Mouse (Mus musculus): ENCODE measurements at regions not wholly inside any gene's neighbourhood (a gene's known extent, or its start where the extent isn't known, plus 50 kb on each side); places are given as distances from the start of the nearest gene placed in this dataset.

GRCm38 (mm10) chr10:37377258-37378001 is 238.7 kb upstream of the Marcks start:
- in situ Hi-C loops (cut with MboI; ENCODE audit: low pct_ligation_motif_present, low pct_unique_long_range_greater_than_20kb, low sequenced_read_pairs) (no loop called here), dilution Hi-C loops (cut with MboI; ENCODE audit: extremely low pct_ligation_motif_present, extremely low pct_unique_long_range_greater_than_20kb, low sequenced_read_pairs) (no loop called here)
- Histone ChIP-seq H3K9me3 (replicated peaks; ENCODE audit: low read length) (no peaks in the 10 kb centered on the region), H3K27ac (ENCODE audit: insufficient read depth, low read depth) (no peak overlapping the region), H3K27me3 (replicated peaks) (no peaks in the 10 kb centered on the region), H3K36me3 (replicated peaks in 1 of 2; ENCODE audit: control insufficient read depth in 1 of 2, insufficient read depth in 1 of 2, low read length in 1 of 2) (no peaks in the 10 kb centered on the region), H3K4me3 (replicated peaks in 1 of 3; ENCODE audit: low read depth in 2 of 3, low read length in 2 of 3, poor library complexity in 1 of 3) (no peak overlapping the region), H3K9ac (ENCODE audit: insufficient read depth, low read depth) (no peak overlapping the region), H3K4me1 (ENCODE audit: control insufficient read depth in 1 of 2, insufficient read depth in 2 of 2) (no peaks in the 10 kb centered on the region), H3K4me2 (ENCODE audit: insufficient read depth, low read depth, poor library complexity, severe bottlenecking) (no peak overlapping the region), H3K79me2 (replicated peaks; ENCODE audit: control insufficient read depth, extremely low read depth, insufficient read depth, poor library complexity, severe bottlenecking) (no peaks in the 10 kb centered on the region)
- no peak for DNase-seq (ENCODE audit: extremely low read depth)
- no peak for TF ChIP-seq PAX5 (IDR thresholded peaks at IDR 0.05; ENCODE audit: low read length)
- no peak for TF ChIP-seq IRF4 (IDR thresholded peaks at IDR 0.05; ENCODE audit: low read depth, low read length)
- TF ChIP-seq CHD1 (IDR thresholded peaks at IDR 0.05; ENCODE audit: low read depth, low read length): no peak
- no peak for TF ChIP-seq USF2 (conservative IDR thresholded peaks at IDR 0.05; ENCODE audit: low read depth, low read length)
- TF ChIP-seq CTCF (conservative IDR thresholded peaks at IDR 0.05 in 1 of 2, IDR thresholded peaks at IDR 0.05 in 1 of 2; ENCODE audit: low read depth in 2 of 2, low read length in 2 of 2): no peak
- no peak for TF ChIP-seq ZC3H11A (IDR thresholded peaks at IDR 0.05; ENCODE audit: low read depth, low read length)

- in situ Hi-C loops (cut with MboI; ENCODE audit: low pct_ligation_motif_present, low pct_unique_long_range_greater_than_20kb, low sequenced_read_pairs): no loop called here
- no peak for TF ChIP-seq GABPA (IDR thresholded peaks at IDR 0.05; ENCODE audit: insufficient replicate concordance, low read depth, low read length)
- TF ChIP-seq CHD2 (IDR thresholded peaks at IDR 0.05; ENCODE audit: low read length): no peak
- no peak for TF ChIP-seq MAX (IDR thresholded peaks at IDR 0.05; ENCODE audit: low read length)
- TF ChIP-seq BHLHE40 (IDR thresholded peaks at IDR 0.05; ENCODE audit: low read depth, low read length): no peak
- no peak for TF ChIP-seq JUND (conservative IDR thresholded peaks at IDR 0.05; ENCODE audit: low read depth, low read length)
- TF ChIP-seq ZC3H11A (IDR thresholded peaks at IDR 0.05; ENCODE audit: low read depth, low read length): no peak
- no peak for TF ChIP-seq USF1 (IDR thresholded peaks at IDR 0.05; ENCODE audit: low read depth, low read length)
- no peak for TF ChIP-seq MYC (IDR thresholded peaks at IDR 0.05; ENCODE audit: low read depth, low read length)
- TF ChIP-seq RCOR1 (conservative IDR thresholded peaks at IDR 0.05; ENCODE audit: low read depth, low read length): no peak
- no peak for TF ChIP-seq MEF2A (IDR thresholded peaks at IDR 0.05; ENCODE audit: borderline replicate concordance, low read depth, low read length)
- dilution Hi-C loops (cut with MboI; ENCODE audit: extremely low pct_ligation_motif_present, extremely low pct_unique_long_range_greater_than_20kb, low sequenced_read_pairs): no loop called here
- Histone ChIP-seq H3K9me3 (replicated peaks; ENCODE audit: low read length) (no peaks in the 10 kb centered on the region), H3K27ac (ENCODE audit: insufficient read depth, low read depth) (no peak overlapping the region), H3K4me1 (ENCODE audit: control insufficient read depth in 1 of 2, insufficient read depth in 2 of 2) (no peaks in the 10 kb centered on the region), H3K79me2 (replicated peaks; ENCODE audit: control insufficient read depth, extremely low read depth, insufficient read depth, poor library complexity, severe bottlenecking) (no peaks in the 10 kb centered on the region), H3K4me2 (ENCODE audit: insufficient read depth, low read depth, poor library complexity, severe bottlenecking) (no peak overlapping the region), H3K36me3 (replicated peaks in 1 of 2; ENCODE audit: control insufficient read depth in 1 of 2, insufficient read depth in 1 of 2, low read length in 1 of 2) (no peaks in the 10 kb centered on the region), H3K4me3 (replicated peaks in 1 of 3; ENCODE audit: low read depth in 2 of 3, low read length in 2 of 3, poor library complexity in 1 of 3) (no peak overlapping the region), H3K27me3 (replicated peaks) (no peaks in the 10 kb centered on the region), H3K9ac (ENCODE audit: insufficient read depth, low read depth) (no peak overlapping the region)
- DNase-seq (ENCODE audit: extremely low read depth): no peak
These were observed 237.5 kb upstream of the Marcks start for GRCm38 (mm10) chr10:37376172-37376571.

Measured in CH12.LX (cell line).